Mouse (Mus musculus): Measurements from ENCODE around the gene Lhfpl1.
"Not testable (repeated sequence)": the region's sequence is repeated elsewhere in the genome, so short reads cannot be mapped to it uniquely, and the experiment has no call there.

Lhfpl1 gene

DNA sequence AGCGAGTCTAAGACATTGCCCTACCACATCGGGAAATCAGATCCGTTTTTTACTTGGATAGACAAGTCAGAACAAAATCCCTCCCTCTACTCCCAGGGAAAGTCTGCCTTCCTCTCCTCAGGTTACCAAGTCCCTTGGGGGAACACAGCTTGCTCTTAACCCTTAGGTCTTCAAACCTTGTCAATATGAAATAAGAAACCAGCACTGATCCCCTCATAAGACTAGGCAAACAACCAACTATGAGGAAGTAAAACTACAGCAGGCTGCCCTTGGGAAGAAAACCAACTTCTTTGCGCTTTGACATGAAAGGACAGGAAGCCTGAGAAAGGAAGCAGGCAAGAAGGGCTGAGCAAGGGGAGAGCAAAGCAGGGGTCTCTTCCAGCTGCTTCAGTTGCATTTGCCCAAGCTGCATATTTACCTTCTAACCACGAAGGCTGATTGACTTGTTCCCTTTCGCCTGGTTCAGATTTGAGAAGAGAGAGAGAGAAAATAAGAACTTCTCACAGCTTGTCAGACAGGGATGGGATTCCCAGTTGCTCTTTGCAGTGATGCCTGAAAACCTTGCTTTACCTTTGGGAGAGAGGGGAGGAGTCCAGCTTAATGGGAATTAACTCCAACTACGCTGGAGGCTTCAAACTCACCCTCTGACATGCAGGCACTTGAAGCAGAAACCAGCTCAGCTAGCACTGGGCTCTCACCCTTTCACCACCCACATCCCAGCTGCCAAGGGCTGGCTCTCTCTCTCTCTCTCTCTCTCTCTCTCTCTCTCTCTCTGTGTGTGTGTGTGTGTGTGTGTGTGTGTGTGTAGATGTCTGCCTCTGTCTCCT, at the start of gene Lhfpl1:
Gene Lhfpl1, minus strand, starts transcription at position 713 of the 827 bp plus-strand sequence.
- DNase-seq (ENCODE audit: low read depth, low spot score): no peak

DNA sequence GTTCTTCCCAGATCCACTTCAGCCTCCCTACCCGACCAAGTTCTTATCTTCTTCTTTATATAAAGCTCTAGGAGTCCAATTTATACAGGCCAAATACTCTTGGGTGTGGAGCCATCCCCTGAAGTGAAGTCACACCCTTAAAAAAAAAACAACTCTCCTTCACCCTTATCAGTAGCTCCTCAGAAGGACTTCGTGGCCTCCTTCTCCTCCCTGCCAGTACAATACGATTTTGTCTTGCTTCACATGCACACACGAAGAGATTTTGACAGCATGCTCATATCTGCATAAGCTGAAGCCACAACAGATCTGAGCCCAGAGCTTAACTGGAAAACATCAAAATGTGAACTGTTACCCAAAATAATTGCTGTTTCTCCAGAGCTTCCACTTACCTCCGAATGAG, 22.9 kb upstream of the Lhfpl1 start:
- no peak for DNase-seq (ENCODE audit: low read depth, low spot score)

DNA sequence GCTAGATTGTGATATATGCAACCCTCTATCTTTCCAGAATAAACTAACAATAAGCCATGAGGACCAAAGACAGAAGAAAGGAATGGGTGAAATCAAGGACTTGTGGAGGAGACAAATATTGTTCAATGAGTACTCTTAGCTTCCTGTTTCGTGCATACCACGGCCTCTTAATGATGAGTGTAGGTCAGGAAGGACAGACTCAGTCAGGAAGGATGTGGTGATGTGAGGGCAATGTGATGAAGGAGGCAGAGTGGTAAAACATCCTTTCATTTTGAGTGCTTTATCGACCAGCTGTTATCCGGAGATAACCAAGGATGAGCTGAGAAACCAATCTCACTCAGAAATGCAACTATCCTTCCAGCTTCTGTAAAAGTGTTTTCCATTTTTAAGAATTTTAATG, 13.6 kb upstream of the Lhfpl1 start:
- DNase-seq (ENCODE audit: low read depth, low spot score): no peak

DNA sequence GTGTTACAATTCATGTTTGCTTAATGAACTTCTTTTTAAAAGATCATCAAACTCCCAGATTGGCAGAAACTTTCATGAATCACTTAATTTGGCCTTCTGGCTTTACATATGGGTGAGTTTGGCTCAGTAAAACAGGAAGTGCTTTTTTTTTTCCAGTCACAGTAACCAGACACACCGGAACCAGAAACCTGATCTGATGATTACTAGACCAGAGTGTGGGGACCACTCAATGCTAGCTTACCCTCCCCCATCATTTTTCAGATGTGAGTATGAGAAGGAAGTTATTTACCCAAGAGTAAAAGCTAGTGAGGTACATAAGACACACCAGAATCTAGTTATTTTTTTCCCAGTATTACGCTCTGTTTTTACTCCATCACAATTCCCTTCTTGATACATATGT, 6.5 kb downstream of the Lhfpl1 start:
- DNase-seq (ENCODE audit: low read depth, low spot score): no peak

DNA sequence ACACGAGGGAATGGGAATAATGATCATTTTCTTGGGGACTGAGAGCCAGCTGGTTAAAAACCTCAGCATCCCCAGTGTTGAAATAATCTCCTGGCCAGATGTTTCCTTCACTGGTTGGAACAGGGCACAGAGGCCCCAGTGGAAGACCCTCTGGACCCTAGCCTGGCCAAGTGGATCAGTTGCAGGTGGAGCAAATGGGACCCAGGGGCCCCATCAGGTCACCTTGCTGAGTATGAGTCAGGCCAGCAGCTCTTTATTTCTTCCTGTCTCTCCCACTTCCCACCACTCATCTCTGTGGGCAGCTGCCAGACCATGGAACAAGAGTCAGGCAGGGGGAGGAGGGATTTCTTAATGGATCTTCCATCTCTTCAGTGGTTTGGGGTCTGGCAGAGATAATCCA, 12.7 kb downstream of the Lhfpl1 start:
- no peak for DNase-seq (ENCODE audit: low read depth, low spot score)

DNA sequence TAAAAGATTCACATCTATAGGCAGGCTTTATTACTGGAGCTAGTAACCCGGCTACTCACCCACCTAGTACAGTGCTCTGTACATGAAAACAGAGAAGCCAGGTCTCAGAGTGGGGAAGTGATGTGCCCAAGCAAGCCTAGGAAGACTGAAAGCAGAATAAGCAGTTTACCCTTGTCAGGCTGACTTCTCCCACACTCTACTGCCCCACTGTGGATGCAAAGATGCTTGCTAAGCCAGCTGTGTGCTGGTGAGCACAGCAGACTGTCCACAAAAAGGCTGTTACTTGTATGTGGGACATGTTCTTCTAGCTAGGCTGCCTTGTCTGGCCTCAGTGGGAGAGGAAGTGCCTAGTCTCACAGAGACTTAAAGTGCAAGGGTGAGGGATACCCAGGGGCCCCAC, 40.3 kb downstream of the Lhfpl1 start:
- no peak for DNase-seq (ENCODE audit: low read depth, low spot score)

DNA sequence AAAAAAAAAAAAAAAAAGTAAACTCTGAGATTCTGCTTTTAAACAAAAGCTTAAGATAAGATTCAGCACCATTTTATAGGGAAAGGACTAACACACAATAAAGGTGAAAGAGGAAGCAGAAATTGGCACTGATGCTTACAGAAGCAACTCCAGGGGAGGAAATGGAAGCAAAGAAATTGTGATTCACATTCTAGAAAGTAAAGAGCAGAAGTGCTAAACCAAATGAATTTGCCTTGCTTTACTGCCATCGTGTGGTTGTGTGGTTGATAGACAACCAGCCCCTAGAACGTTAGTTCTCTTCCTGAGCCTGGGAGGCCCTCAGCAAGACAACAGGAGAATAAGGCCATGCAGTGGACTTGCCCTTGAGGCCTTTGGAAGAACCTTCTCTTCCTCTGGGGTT, 41.7 kb downstream of the Lhfpl1 start:
- DNase-seq (ENCODE audit: low read depth, low spot score): peak; percentile 15

DNA sequence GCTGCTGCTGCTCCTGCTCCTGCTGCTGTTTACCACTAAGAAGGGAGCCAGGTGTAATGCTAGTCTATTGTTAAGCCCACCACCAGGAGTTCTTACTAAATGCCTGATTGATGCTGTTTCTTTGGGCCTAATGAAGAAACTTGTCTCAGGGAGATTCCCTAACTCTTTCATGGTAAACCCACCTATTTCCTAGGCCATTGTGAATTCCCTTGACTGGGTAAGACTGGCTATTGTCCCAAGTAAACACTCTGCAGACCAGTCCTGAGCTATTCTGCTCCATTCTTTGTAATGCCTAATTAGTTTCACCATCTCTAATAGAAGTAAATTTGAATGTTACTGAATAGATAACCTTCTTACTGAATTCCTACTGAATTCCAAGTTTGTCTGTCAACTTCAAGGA, 48.7 kb downstream of the Lhfpl1 start:
- not testable (repeated sequence) for DNase-seq (ENCODE audit: low read depth, low spot score)

DNA sequence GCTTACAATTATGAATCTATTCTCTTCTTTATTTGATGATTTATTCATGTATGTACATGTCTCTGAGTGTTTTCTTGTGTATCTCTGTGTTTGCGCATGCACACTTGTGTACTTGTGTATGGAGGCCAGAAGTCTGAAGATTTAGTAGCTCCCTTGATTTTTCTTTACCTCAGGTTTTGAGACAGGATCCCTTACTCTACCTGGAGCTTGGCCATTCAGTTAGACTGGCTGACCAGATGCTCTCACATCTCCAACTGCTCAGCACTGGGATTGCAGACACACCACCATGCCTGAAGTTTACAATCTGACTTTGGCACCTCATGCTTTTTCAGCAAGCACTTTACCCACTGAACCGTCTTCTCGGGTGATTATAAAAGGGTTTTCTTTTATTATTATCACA, 76.7 kb downstream of the Lhfpl1 start:
- no peak for DNase-seq (ENCODE audit: low read depth, low spot score)

DNA sequence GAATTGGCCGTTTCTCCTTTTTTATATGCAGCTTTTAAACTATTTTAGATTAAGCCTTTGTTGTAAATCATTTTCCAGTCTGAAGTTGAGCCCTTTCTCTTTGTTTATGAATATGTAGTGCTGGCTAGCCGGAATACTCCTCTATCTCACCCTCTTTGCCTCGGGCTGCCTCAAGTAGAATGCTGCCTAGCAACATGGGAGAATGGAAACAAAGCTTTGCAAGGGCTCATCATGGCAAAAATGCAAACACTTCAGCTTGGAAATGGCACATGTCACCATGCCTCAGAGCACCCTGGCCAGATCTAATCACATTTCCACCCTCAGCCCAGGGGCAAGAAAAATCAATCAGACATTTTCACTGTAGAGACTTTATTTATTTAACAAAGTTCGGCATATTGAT, 77.1 kb downstream of the Lhfpl1 start:
- no peak for DNase-seq (ENCODE audit: low read depth, low spot score)

DNA sequence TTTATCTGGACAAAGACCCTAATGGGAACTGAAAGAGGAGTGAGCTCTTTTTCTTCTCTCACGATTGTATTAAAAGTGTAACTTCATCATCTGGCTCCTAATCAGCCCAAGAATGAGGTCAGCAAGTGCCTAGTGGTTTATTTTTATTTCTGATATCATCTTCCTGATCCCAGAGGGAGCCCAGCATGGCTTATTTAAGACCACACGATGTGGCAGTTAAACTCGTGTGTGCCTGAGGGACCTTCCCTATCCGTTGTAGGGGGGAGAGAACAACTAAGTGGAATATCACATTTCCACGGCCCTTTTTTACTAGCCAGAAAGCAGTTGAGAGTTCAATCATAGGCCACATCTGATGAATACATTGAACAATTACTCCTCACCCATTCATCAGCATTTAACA, 87.1 kb downstream of the Lhfpl1 start:
- DNase-seq (ENCODE audit: low read depth, low spot score): no peak
